Mouse (Mus musculus) thymus, postnatal 14 days (tissue): ENCODE data around the gene 9530077C05Rik.
"Not testable (repeated sequence)": the region's sequence is repeated elsewhere in the genome, so short reads cannot be mapped to it uniquely, and the experiment has no call there.

Experiments
- DNase-seq: peaks from one replicate; pipeline ENCODE4 v3.0.0; 2021

9530077C05Rik gene

DNA sequence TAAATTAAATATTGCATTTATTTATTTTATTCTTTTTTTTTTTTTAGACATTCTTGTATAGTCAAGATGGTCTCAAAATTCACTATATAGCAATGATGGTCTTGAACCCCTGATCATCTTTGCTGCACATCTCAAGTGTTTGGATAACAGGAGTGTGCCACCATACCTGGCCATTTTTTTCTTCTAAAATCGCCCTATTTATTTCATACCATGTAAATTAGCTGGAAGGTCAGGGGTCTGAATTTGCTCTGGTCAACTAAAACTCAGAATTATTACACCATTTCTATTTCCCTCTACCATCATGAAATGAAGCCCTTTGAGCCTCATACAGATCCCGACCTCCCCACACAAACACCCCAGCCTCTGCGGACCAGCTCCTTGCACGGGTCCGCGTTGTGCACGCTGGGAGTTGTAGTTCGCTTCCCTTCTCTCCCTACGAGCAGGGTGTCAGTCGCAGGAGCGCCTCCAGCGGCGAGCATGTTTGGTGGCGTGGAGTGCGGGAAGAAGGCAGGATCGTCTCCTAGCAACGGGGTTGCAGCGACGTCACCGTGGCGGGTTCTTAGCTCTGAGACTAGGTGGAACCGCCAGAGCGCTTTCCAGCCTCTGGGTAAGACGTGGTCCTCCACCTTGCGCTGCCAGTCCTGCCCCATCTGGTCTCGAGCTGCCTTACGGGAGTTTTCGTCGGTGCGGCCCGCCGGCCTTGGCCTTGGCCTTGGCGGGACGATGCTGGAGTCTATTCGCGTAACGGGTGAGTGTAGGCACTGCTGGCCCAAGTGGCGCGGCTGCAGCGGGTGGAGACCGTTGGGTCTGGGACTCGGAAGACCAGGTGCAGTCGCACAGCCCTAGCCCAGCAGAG lies at the start of gene 9530077C05Rik:
9530077C05Rik (plus strand) TSS at position 512 of the 856 bp plus-strand sequence.
- peak; percentile 97 for DNase-seq

DNA sequence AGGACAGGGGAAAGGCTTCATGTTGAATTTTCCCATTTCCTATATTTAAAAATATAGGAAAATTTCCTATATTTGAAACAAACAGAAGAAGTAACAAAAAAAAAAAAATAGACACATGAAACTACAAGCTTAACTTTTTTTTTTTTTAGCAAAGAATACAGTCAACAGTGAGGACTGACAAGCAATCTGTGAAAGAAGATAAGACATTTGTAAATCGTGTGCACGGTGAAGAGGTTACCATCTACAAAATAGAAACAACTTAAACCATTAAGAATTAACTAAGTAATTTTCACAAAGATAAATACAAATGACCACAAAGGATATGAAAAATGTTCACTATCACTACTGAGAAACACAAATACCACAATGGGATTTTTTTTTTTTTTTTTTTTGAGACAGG lies 45.1 kb upstream of the 9530077C05Rik start:
- no peak for DNase-seq

DNA sequence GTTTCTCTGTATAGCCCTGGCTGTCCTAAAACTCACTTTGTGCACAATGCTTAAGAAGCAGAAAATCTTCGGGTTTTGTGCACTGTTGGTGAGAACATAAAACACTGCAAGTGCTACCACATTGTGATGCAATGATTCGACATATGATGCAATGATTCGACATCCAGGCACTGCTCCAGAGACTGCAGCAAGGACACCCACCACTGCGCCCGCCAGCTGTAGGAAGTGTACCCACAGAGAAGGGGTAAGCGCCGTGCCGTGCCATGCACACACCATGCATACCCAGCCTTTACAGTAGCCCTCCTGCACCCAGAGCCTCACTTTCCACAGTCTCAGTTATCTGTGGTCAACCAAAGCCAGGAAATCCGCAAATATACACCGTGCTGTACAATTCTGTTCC lies 44.7 kb upstream of the 9530077C05Rik start:
- DNase-seq: no peak

DNA sequence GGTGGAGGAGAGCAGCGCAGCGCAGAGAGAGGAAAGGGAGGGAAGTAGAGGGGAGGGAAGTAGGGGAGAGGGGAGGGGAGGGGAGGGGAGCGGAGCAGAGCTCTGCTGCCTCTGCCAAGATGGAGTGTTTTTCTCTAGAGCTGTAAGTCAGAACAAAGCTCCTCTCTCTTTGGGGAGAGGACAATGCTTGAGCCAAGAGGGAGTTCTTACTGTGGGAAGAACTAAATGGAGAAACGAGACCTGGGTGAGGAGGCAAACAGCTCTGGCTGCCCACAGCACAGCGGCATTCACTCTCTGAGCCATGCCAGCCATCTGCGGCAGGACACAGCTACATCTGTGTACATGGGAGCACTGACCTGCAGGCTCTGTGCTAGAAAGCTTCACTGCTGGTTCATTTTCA lies 43.3 kb upstream of the 9530077C05Rik start:
- DNase-seq: no peak

DNA sequence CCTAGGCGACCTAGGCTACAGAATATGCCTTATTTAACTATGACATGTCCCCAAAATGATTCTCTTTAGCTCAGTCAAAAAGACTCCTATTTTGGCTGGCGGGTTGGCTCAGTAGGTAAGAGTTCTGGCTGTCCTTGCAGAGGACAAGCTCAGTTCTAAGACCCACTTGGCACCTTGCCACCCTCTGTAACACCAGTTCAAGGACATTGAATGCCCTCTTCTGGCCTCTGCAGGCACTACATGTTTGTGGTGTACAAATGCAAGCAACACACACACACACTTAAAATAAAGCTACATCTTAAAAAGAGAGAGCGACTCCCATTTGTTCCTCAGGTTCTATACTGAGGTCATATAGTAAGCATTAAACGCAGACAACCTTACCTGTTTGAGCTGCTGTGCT lies 38.6 kb upstream of the 9530077C05Rik start:
- DNase-seq: peak; percentile 25

DNA sequence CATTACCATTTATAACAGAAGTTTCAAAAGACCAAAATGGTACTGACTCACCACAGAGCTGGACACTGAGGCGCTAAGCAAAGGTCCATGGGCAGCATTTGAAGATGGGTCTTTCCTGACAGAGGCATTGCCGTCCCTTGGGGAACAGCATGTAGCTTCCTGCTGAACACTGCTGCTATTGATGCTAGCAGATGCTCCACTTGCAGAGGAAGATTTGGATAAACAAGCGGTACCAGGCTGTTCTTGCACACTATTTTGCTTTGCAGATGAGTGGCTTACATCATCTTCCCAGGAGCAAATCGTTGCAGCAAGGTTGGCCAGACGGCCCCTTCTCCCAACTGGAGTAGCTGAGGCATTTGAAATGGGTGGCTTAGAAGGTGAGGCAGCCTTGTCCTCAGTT lies 35.2 kb upstream of the 9530077C05Rik start:
- no peak for DNase-seq

DNA sequence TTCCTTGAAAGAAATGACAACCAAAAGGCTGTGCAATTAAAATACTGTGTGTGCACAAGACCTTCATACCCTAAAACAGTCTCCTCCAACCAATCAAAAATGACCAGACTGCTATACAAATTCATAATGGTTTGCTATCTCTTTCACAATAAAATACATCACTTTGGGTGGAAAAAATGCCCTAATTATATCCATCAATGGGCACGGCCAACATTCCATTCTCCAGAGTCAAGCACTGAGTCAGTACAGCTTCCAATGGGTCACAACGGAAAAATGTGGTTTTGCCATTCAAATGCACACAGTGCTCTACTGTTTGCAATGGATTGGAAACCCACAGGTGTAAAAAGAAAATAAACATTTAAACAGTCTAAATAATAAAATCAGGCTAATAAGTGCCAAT lies 25.4 kb upstream of the 9530077C05Rik start:
- no peak for DNase-seq

DNA sequence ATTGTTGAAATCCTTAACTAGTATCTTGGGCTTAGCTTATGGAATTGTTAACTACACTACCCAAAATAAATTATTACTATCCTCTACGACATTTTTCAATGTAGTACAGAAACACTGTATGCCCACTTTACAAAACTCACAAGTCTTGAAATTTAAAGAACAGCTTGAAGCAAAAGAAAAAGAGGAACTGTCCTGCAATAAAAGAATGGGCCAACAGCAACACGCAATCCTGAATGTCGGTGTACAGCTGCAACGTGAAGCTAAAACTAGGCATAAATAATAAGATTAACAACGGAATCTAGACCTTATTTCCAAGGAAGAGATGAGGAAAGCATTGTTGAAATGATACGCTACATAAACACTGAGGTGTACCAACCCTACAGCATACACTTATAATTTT lies 23.4 kb upstream of the 9530077C05Rik start:
- DNase-seq: no peak

DNA sequence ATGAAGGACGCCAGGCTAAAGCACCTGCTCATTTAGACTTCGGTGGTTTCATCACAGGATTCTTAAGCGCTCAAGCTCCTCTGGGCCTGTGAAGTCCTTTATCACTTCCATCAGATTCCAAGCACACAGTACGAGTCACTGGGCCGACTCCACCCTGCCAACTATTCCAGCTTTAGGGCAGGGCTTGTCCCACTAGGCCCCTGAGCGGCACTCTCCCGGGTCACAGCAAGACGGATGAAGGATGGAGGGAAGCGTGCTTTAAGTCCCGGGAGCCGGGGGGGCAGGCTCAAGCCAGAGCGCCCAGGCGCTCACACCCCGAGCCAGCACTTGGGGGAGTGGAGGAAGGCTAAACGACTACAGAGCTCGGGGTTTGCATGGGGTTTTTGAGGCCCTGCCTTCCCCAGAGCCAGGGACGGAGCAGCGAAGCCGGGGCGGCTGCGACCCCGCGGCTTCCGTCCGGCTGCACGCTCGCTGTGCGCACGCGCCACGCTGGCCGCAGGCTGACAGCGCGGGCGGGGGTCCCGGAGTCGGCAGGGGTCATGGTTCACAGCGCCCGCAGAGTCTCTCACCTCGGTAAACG lies 22.8 kb upstream of the 9530077C05Rik start:
- no peak for DNase-seq

DNA sequence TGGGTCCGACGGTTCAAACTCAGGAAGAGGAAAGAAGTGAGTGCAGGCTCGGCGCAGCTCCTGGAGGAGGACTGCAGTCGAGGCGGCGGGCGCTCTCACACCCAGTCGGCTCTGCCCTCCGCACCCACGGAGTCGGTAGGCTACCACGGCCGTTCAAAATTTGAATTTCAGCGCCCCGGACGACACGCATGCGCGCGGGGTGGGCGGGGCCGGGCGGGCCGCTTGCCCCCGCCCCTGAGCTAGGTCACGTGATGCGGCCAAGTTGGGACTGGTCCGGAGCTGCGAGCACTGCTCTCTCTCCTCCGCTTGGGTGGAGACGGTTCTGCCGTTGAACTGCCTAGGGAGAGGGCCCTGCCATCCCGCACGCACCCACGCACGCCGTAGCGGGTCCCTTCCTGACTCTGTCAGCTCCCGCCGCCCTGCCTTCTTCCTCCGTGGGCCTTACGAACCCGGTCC lies 22.3 kb upstream of the 9530077C05Rik start, which contains the start of gene Anln:
Anln (minus strand) TSS at position 168 of the 456 bp plus-strand sequence.
- DNase-seq: peak; percentile 95

DNA sequence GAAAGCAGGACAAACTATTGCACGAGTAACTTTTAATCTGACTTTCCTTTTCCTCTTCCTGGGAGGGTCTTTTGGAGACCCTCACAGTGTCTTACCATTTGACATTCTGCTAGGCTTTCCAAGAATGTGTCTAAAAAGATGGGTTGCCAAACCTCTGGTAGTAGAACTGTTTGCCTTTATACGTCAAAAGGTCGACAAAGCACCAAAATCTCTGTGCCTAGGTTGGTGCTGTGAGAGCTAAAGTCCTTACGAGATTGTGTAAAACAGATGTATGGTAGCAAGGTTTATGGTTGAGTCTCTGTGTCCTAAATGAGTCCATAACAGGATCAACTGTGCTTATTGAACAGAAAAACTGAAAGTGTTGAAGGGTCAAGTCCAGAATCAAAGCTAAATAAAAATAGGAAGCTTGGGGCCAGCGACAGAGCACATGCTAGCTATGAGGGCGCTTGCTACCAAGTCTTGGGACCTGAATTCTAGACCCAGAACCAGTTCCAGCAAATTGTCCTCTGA lies 21.5 kb upstream of the 9530077C05Rik start:
- DNase-seq: no peak

DNA sequence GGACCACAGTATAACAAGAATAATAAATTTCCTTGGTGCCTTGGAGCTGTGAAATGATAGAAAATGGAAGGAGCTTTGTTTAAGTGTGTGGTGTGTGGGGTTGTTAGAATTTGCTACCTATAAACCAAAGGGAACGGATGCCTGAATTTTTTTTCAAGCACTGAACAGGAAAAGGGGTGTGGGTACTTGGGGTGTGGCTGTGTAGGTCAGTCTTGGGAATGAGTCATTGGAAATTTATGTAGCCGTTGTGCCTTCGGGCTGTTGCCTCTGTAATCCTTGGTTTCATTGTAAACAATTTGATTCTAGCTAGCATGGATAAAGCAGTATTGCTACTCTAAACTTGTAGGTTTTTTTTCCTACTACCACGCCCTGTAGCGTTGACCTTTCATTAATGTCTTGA lies 20.9 kb upstream of the 9530077C05Rik start:
- no peak for DNase-seq

DNA sequence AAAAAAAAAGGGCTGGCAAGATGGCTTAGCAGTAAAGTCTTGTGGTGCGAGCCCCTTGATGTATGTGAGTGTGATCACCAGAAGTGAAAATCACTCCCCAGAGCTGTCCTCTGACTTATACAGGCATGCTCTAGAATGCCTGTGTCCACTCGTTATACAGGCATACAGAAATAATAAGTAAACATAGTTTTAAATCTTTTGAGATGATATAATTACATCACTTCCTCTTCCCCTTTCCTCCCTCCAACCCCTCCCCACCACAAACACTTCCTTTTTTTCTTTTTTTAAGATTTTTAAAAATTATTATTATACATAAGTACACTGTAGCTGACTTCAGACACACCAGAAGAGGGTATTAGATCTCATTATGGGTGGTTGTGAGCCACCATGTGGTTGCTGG lies 16.6 kb upstream of the 9530077C05Rik start:
- DNase-seq: no peak

DNA sequence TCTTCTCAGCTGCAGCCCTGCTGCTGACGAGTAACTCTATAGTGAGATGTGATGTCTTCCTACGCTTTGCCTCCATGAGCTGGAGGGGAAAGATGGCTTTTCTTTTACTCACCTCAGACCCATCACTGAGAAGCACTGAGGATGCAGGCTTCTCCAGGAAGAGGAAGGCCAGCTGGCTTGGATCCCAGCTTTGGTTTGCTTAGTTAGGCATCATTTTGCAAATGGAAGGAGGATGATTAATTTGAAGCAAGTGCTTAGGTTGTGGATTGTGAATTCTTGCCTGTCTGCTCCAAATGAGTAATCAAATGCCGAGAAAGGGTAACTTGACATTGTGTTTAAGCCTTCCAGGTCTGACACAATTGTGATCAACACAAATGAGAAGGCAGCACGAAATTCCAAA lies 12.3 kb upstream of the 9530077C05Rik start:
- DNase-seq: no peak

DNA sequence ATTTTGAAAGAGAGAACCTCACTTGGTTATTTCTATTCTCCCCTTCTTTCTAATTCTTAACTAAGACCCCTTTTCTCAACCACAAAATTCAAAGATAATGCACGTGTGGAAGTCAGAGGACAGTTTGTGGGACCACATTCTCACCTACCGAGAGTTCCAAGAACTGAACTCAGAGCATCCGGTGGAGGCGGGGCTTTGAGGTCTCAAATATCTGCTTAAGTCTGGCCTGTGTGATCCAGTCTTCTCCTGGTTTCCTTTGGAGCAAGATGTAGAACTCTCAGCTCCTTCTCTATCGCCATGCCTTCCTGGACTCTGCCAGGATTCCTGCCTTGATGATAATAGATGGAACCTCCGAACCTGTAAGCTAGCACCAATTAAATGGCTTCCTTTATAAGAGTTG lies 9.3 kb upstream of the 9530077C05Rik start:
- no peak for DNase-seq

DNA sequence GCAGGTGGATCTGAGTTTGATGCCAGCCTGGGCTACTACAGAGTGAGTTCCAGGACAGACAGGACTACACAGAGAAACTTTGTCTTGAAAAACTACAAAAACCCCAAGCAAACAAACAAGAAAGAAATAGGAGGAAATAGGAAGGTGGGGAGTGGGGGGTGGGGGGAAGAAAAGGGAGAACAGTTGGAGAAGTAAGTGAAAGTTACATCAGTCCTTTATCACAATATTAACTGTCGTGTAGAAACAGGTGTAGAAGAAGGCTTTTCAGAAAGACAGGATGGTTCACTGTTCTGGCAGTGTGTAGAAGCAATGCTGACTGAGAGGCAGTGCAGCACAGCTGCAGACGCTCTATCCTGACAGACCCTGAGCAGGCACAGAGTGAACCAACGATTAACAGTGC lies 8.3 kb upstream of the 9530077C05Rik start:
- no peak for DNase-seq

DNA sequence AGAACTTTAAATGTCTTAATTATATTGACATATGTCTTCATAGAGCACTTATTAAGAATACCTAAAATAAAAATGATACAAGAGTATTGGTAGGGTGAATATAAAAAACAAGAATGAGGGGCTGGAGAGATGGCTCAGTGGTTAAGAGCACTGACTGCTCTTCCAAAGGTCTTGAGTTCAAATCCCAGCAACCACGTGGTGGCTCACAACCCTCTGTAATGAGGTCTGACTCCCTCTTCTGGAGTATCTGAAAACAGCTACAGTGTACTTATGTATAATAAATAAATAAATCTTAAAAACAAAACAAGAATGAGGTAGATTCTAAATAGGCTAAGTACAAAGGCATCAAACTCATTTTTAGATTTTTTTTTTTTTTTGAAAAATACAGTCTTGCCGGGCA lies 7.8 kb upstream of the 9530077C05Rik start:
- not testable (repeated sequence) for DNase-seq

DNA sequence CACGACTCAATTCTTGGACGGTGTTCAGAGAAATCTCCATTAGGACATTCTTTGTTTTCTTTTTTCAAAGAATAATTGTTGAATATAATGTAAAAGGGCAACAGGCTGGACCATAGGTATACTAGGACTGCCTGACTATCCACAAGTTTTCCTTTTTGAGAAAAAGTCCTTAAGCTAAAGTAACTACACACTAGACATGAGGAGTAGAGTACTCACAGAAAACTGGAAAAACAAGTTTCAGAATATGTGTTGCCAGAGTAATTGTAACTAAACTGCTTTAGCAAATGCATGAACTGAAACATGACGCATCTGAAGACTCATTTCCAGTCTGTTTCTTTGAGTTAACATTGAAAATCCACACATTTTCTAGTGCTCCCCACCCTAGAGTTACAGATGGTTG lies 5.9 kb upstream of the 9530077C05Rik start:
- DNase-seq: no peak

DNA sequence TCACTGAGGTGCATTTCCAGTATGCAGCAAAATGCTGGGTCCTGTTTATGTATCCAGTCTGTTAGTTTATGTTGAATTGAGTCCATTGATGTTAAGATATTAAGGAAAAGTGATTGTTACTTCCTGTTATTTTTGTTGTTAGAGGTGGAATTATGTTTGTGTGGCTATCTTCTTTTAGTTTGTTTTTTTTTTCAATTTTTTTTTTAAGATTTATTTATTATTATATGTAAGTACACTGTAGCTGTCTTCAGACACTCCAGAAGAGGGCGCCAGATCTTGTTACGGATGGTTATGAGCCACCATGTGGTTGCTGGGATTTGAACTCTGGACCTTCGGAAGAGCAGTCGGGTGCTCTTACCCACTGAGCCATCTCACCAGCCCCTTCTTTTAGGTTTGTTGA lies 3.7 kb upstream of the 9530077C05Rik start:
- DNase-seq: not testable (repeated sequence)

DNA sequence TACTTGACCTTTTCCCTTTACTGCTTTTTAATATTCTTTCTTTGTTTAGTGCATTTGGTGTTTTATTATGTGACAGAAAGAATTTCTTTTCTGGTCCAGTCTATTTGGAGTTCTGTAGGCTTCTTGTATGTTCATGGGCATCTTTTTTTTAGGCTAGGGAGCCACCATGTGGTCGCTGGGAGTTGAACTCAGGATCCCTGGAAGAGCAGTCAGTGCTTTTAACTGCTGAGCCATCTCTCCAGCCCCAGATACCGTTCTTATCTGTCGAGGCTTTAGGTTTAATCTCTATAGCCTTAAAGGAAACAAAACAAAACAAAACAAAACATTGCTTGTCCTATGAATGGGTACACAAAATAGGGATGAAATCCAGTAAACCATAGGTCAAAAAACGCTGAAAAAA lies 3.0 kb upstream of the 9530077C05Rik start:
- DNase-seq: not testable (repeated sequence)

DNA sequence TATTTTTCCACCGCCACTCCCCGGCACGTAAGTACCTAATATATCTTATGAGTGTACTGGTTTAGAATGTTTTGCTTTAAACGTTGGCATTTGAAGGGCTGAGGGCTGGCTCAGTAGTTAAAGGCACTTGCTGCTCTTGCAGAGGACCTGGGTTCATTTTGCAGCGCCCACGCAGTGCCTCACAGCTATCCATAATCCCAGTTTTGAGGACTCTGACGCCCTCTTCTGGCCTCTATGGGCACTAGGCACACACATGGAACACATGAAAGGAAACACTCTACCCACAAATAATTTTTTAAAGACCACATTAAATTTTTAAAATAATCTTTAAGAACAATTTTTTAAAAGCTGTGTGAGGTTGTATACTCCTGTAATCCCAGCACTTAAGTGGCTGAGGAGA lies 1.8 kb upstream of the 9530077C05Rik start:
- DNase-seq: no peak

DNA sequence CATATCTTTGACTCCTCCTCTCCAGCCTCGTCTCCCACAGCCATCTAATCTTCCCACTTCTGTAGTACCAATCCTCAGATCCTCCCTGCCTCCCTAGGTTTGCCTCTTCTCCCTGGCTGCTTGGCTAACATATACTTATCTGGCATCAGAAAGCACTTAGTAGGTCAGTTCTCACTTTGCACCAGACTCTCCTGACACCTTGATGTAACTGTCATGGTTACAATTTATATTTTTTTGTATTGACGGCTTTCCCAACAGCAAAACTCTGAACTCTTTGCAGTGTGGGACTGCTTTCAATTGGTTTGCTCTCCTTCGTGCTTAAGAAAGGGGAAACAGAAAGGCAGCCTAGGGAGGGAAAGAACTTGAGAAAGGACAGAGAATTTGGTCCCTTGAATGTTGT lies 4.9 kb downstream of the 9530077C05Rik start:
- DNase-seq: no peak

DNA sequence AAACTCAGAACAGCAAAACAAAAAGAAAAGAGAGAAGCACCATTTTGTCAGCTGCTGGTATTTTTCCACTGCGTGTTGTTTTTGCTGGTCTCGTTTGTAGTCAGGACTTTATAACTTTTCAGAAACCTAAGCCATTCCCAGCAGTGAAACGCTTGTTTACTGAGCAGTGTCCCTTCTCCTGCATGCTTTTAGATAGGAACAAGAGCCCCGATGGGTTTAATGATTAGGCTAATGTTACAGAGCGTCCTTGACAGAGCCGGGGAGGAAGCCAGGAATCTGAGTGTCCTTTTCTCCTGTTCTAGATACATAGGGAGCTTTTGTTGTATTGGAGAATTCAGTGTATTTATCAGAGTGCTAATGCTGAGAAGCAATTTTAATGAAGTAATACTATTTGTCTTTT lies 6.2 kb downstream of the 9530077C05Rik start:
- no peak for DNase-seq

DNA sequence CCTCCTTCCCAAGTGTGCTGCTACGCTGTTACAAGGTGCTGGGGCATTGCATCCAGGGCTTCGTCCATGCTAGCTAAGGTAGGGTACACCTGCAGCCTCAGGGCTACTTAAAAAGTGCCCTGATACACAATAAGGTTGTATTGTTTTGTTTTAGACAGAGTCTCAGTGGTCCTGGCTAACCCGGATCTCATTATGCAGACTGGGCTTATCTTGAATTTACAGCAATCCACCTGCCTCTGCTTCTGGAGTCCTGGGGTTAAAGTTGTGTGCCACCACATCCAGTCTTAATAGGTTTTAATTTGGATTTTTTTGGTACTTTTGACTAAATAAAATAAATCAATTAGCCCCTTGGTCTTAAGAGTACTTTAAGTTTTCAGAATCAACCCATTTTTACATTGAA lies 8.6 kb downstream of the 9530077C05Rik start:
- DNase-seq: no peak
